Mouse (Mus musculus) embryonic facial prominence, embryonic 10.5 days (tissue): ENCODE data around the gene Rnf113a2. TPM values are rescaled to one million over a fixed set of nuclear protein-coding genes. Genes with fewer than 3 reads are reported as not detected.
A peak's percentile ranks its signal among the peaks of the same experiment; 100 is the strongest.

ENCODE experiments used
- DNase-seq: peaks from one replicate; pipeline ENCODE4 v3.0.0-alpha.2; 2017; ENCODE audit warnings: low spot score
- H3K27ac ChIP-seq: fragments of 300-500 bp; sonication (generic); replicated peaks from 2 replicates; pipeline ENCODE4 v1.5.1; 2016; ENCODE audit warnings: mild to moderate bottlenecking
- H3K27me3 ChIP-seq: fragments of 300-500 bp; sonication (generic); replicated peaks from 2 replicates; pipeline ENCODE4 v1.6.1; 2016; ENCODE audit warnings: low read depth, mild to moderate bottlenecking; ENCODE audit not compliant: poor library complexity, severe bottlenecking
- H3K36me3 ChIP-seq: fragments of 300-500 bp; sonication (generic); replicated peaks from 2 replicates; pipeline ENCODE4 v1.6.1; 2016; ENCODE audit warnings: mild to moderate bottlenecking, moderate library complexity
- H3K4me1 ChIP-seq: fragments of 300-500 bp; sonication (generic); 2 replicates; pipeline ENCODE4 v1.6.1; 2016
- H3K4me3 ChIP-seq: fragments of 300-500 bp; sonication (generic); 2 replicates; pipeline ENCODE4 v1.5.1; 2016; ENCODE audit warnings: mild to moderate bottlenecking, moderate library complexity
- H3K9me3 ChIP-seq: fragments of 300-500 bp; sonication (generic); 2 replicates; pipeline ENCODE4 v1.6.1; 2016; ENCODE audit warnings: mild to moderate bottlenecking
- WGBS: fragments of 180-500 bp; shearing (Covaris S2); methylation state at CpG from one replicate; pipeline ENCODE4 v1.1.7; 2016; 5-methylcytosine and 5-hydroxymethylcytosine counted together
- polyA plus RNA-seq: library from polyadenylated mRNA; unstranded; fragments of >200 nt; fragmentation: Nextera tagmentation; extraction: Ambion mirVana; gene quantifications from 2 replicates; pipeline ENCODE4 v1.2.1, GENCODE M21; 2016

The Rnf113a2 gene
- polyA plus RNA-seq, 1 experiment from 2014 or later: 23.3 TPM

- no peaks in the 10 kb centered on the region for H3K4me1 ChIP-seq
- no peaks in the 10 kb centered on the region for H3K9me3 ChIP-seq
- H3K36me3 ChIP-seq: no peaks in the 10 kb centered on the region
- DNase-seq: no peak
- H3K4me3 ChIP-seq: no peak overlapping the region
- H3K27me3 ChIP-seq: no peaks in the 10 kb centered on the region
- no peak overlapping the region for H3K27ac ChIP-seq
Observed at GRCm38 (mm10) chr12:84397685-84398084, 19.3 kb upstream of the Rnf113a2 start.

GRCm38 (mm10) chr12:84398629-84399028 is 18.4 kb upstream of the Rnf113a2 start:
- DNase-seq: no peak
- no peak overlapping the region for H3K4me3 ChIP-seq
- no peaks in the 10 kb centered on the region for H3K9me3 ChIP-seq
- H3K4me1 ChIP-seq: no peaks in the 10 kb centered on the region
- H3K27ac ChIP-seq: no peak overlapping the region
- no peaks in the 10 kb centered on the region for H3K27me3 ChIP-seq
- no peaks in the 10 kb centered on the region for H3K36me3 ChIP-seq
- WGBS: 89% methylated on average over 5 of the region's 5 CpGs

DNA sequence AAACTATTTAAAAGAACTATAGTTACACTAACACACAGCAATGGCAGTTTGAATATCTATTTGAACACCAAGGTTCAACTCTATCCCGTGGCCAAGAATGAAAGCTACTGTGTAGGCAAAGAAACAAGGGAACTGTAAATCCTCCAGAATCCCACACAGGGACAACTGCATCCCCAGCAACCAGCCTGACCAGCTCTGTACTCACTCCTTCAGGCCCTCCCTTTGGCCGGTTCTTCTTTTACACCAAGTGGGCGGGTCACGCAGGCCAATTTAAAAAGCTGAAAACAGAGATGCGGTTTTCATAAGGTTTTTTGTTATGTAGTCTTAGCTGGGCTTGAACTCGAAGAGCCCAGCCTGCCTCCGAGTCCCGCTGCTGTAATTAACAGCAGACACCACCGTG is 17.9 kb upstream of the Rnf113a2 start:
- Histone ChIP-seq H3K9me3 (no peaks in the 10 kb centered on the region), H3K27ac (no peak overlapping the region), H3K4me1 (no peaks in the 10 kb centered on the region), H3K4me3 (no peak overlapping the region), H3K27me3 (no peaks in the 10 kb centered on the region), H3K36me3 (no peaks in the 10 kb centered on the region)
- DNase-seq: no peak
- WGBS: 76% methylated on average over 9 of the region's 9 CpGs

- H3K4me3 ChIP-seq: no peak overlapping the region
- 77% methylated on average over 9 of the region's 9 CpGs for WGBS
- no peaks in the 10 kb centered on the region for H3K27me3 ChIP-seq
- H3K36me3 ChIP-seq: no peaks in the 10 kb centered on the region
- no peak for DNase-seq
- no peaks in the 10 kb centered on the region for H3K4me1 ChIP-seq
- H3K27ac ChIP-seq: no peak overlapping the region
- H3K9me3 ChIP-seq: no peaks in the 10 kb centered on the region
Observed at GRCm38 (mm10) chr12:84399663-84400062, 17.3 kb upstream of the Rnf113a2 start.

DNA sequence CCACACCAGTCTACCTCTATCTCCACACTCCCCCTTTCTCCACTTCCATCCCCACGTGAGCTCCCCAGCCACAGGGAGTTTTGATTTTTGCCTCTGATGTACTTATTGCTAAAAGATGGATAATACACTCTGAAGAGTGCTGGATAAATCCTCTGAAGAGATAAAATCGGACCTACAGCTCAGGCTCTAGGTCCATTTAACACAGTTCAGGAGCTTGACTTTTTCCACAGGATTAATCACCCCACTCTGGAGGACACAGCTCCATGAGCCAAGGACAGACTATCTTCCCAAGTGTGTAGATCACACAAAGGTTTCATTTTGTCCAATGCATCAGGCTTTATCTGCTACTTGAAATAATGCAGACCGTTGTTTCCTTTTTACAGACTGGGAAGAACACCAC is 16.9 kb upstream of the Rnf113a2 start:
- WGBS: 90% methylated on average over 3 of the region's 3 CpGs
- no peaks in the 10 kb centered on the region for H3K4me1 ChIP-seq

DNA sequence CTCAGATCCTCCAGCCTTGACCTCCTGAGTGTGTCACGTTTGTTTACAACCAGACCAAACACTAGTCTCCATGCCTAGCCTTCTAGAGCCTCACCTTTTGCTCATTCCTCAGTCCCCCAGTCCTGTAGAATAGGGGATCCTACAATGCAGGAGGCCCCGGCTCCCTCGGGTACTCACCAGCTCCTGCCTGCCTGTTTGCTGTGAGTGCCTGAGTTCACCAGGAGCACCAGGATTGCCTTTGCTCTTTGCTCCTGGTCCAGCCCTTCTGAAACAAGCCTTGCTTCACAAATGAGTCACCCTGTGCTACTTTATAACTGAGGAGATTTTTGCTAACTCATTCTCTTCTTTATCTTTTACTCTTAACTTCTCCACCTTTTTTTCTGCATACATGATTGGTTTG is 16.3 kb upstream of the Rnf113a2 start:
- H3K9me3 ChIP-seq: no peaks in the 10 kb centered on the region
- H3K36me3 ChIP-seq: no peaks in the 10 kb centered on the region
- no peak for DNase-seq
- H3K4me3 ChIP-seq: no peak overlapping the region
- WGBS: 74% methylated on average over 3 of the region's 3 CpGs
- H3K4me1 ChIP-seq: no peaks in the 10 kb centered on the region
- no peak overlapping the region for H3K27ac ChIP-seq
- H3K27me3 ChIP-seq: no peaks in the 10 kb centered on the region

More for the DNA sequence above, 16.9 kb upstream of the Rnf113a2 start:
- Histone ChIP-seq H3K9me3 (no peaks in the 10 kb centered on the region), H3K27me3 (no peaks in the 10 kb centered on the region), H3K27ac (no peak overlapping the region), H3K4me3 (no peak overlapping the region), H3K36me3 (no peaks in the 10 kb centered on the region)
- no peak for DNase-seq

DNA sequence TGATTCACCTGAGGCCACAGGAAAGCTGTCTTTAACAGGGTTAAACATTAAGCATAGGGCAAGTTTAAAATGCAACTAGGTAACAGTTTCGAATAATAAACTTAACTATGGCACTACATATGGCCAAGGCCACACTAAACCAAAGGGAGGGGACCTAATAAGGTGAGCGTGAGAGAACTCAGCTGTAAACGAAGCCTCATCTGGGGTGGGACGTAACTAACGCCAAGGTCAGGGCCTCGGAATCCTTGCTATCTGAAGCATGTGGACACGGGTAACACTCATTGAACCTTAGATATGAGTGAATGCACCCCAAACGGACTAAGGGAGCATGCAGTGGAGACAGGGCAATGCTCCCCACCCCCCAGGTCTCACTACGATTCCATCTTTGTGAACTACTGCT is 14.1 kb upstream of the Rnf113a2 start:
- Histone ChIP-seq H3K36me3 (no peaks in the 10 kb centered on the region), H3K27me3 (no peaks in the 10 kb centered on the region), H3K4me3 (no peak overlapping the region), H3K27ac (no peak overlapping the region), H3K9me3 (no peaks in the 10 kb centered on the region), H3K4me1 (peaks cover 4% of the 10 kb centered on the region)
- DNase-seq: no peak
- WGBS: 83% methylated on average over 9 of the region's 9 CpGs

GRCm38 (mm10) chr12:84404541-84404940 is 12.5 kb upstream of the Rnf113a2 start:
- Histone ChIP-seq H3K4me1 (peaks cover 19% of the 10 kb centered on the region), H3K27ac (no peak overlapping the region), H3K4me3 (no peak overlapping the region), H3K9me3 (no peaks in the 10 kb centered on the region), H3K36me3 (no peaks in the 10 kb centered on the region), H3K27me3 (peaks cover 4% of the 10 kb centered on the region)
- 87% methylated on average over 6 of the region's 6 CpGs for WGBS
- DNase-seq: no peak

DNA sequence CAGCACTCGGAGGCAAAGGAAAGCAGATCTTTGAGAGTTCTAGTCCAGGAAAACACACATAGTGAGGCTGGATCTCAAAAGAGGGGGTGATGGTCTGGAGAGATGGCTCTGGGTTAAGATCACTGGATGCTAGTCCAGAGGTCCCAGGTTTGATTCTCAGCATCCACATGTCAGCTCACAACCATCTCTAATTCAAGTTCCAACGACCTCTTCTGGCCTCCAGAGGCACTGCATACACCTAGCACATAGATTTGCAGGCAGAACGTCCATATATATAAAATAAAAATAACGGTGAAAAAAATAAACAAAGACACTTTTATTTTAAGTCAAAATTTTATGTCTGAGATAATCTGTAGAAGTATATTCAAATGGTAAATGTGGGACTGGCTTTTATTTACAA is 9.7 kb upstream of the Rnf113a2 start:
- WGBS: 60% methylated on average over 4 of the region's 4 CpGs
- H3K27me3 ChIP-seq: peaks cover 13% of the 10 kb centered on the region
- no peak overlapping the region for H3K4me3 ChIP-seq
- no peak overlapping the region for H3K27ac ChIP-seq
- peaks cover 19% of the 10 kb centered on the region for H3K4me1 ChIP-seq
- DNase-seq: no peak
- no peaks in the 10 kb centered on the region for H3K9me3 ChIP-seq
- H3K36me3 ChIP-seq: no peaks in the 10 kb centered on the region

DNA sequence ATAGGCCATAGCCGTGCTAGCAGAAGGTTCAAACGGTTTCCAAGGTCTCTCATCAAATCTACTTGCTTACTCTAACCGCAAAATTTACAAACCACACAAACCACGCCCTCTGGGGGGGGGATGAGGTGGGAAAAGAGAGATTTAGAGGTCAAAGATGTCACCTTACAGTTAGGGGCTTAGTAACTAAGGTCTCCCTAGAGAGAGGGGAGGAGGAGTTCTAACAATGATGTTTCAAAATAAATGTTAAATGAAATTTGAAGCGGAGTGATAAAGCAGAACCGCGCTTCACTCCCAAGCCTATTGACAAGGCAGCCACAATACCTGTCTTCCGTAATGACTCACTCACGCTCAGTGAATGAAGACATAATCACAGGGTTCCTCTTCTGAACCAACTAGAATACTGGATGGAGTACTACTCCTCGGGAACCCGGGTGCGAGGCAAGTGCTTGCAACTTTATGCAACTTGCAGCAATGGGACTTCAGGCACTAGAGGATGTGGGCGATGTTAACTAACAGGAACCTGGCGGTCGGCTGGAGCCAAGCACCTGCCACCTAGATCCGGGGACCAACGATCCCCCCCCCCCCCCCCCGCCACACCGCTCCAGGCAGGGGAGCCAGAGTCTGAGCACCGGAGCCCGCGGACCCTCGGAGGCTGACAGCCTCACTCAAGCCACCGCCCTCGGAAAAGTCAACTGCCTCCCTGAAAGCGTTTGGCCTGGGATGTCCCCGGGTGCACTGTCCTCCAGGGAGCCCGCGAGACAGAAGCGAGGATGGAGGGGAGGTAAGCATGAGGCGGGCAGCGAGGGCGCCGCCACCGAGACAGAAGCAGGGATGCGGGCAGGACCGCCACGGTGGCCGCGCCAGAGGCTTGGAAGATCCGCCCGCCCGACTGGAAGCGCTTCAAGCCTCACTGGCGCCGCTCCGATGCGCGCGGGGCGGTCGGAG is 8.8 kb upstream of the Rnf113a2 start:
- DNase-seq: no peak
- Histone ChIP-seq H3K27ac (peak overlapping the region; percentile 86), H3K4me1 (peaks cover 19% of the 10 kb centered on the region), H3K4me3 (peak overlapping the region; percentile 85), H3K36me3 (no peaks in the 10 kb centered on the region), H3K27me3 (peaks cover 13% of the 10 kb centered on the region), H3K9me3 (no peaks in the 10 kb centered on the region)
- 2% methylated on average over 52 of the region's 52 CpGs for WGBS

- Histone ChIP-seq H3K27me3 (peaks cover 13% of the 10 kb centered on the region), H3K4me3 (peak within 1 kb of the TSS; percentile 85), H3K9me3 (no peaks in the 10 kb centered on the region), H3K36me3 (no peaks in the 10 kb centered on the region), H3K27ac (peak within 1 kb of the TSS; percentile 86), H3K4me1 (peaks cover 19% of the 10 kb centered on the region)
- 1% methylated on average over 63 of the region's 63 CpGs for WGBS
- DNase-seq: peak; percentile 90
Observed at GRCm38 (mm10) chr12:84408819-84409507, 8.0 kb upstream of the Rnf113a2 start, which contains the start of the genes Entpd5 and Bbof1. TSS of gene Entpd5 (minus strand) at chr12:84409029. TSS of gene Bbof1 (plus strand) at chr12:84409071.

GRCm38 (mm10) chr12:84417605-84417922 is 568 bp downstream of the Rnf113a2 start:
- Histone ChIP-seq H3K9me3 (peaks cover 6% of the 10 kb centered on the region; the same call in 1 of the 2 replicates), H3K27me3 (peaks cover 7% of the 10 kb centered on the region; the same call in 1 of the 2 replicates), H3K4me3 (peak overlapping the region; percentile 68), H3K4me1 (peaks cover 6% of the 10 kb centered on the region; the same call in 1 of the 2 replicates), H3K36me3 (peaks cover 6% of the 10 kb centered on the region), H3K27ac (peak overlapping the region; percentile 80)
- DNase-seq: no peak
- 37% methylated on average over 18 of the region's 18 CpGs for WGBS

GRCm38 (mm10) chr12:84423990-84424389 is 7.0 kb downstream of the Rnf113a2 start:
- H3K27ac ChIP-seq: no peak overlapping the region
- H3K4me1 ChIP-seq: no peaks in the 10 kb centered on the region
- H3K27me3 ChIP-seq: no peaks in the 10 kb centered on the region
- H3K9me3 ChIP-seq: no peaks in the 10 kb centered on the region
- DNase-seq: no peak
- no peaks in the 10 kb centered on the region for H3K36me3 ChIP-seq
- no peak overlapping the region for H3K4me3 ChIP-seq
- 55% methylated on average over 3 of the region's 3 CpGs for WGBS
